ENCODE assay signal across 16 mouse cellular contexts in the genomic region with DNA sequence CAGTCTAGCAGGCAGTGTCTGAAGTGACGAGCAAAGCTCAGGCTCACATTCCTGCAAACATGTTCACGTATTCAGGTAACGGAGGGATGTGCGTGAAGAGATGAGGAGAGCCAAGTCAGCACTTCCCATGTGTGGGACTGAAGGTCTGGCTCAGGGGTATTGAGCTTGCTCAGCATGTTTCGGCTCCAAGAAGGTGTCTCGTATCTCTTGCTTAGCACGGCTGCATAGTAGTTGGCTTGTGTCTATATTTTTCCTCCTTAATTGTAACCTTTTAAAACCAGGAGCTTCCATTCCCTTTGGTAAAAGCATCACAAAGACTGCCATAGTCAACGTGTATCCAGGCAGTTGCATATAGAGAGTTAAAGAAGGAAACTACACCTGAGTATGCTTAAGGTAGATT.
"Had no signal": no experiment of that assay in that cellular context is flagged by ENCODE, and none has a peak within 500 bp of the region (broad histone marks: within the 10 kb centered on the region; RNA-seq: fewer than 3 reads in every experiment).

No protein-coding gene starts in this region.

- H3K9me3 ChIP-seq: neural tube, embryonic 13.5 days; neural tube, embryonic 15.5 days; stomach, embryonic 15.5 days had no signal

- H3K9ac ChIP-seq: neural tube, embryonic 13.5 days; neural tube, embryonic 15.5 days; stomach, embryonic 15.5 days had no signal

- H3K4me2 ChIP-seq: neural tube, embryonic 13.5 days; neural tube, embryonic 15.5 days; stomach, embryonic 15.5 days had no signal

- H3K4me3 ChIP-seq: neural tube, embryonic 13.5 days; neural tube, embryonic 15.5 days; stomach, embryonic 15.5 days had no signal

- H3K27ac ChIP-seq: neural tube, embryonic 13.5 days; neural tube, embryonic 15.5 days; stomach, embryonic 15.5 days; stomach, postnatal 0 days had no signal

- H3K27me3 ChIP-seq: neural tube, embryonic 13.5 days; neural tube, embryonic 15.5 days; stomach, embryonic 15.5 days had no signal

- H3K4me1 ChIP-seq: neural tube, embryonic 15.5 days; stomach, embryonic 15.5 days had no signal

- DNase-seq: retina, postnatal 1 day; right cerebral cortex, adult 18-20 months; right cerebral cortex, postnatal 14 days; right cerebral cortex, postnatal 25 days; right cerebral cortex, postnatal 4 days; spleen, adult 18-20 months; thymus, adult 18-20 months; thymus, adult 2 months; thymus, postnatal 14 days; thymus, postnatal 25 days; thymus, postnatal 36 days; thymus, postnatal 4 days had no signal
